Mouse (Mus musculus) intestine, postnatal 0 days (tissue): ENCODE results near the gene Smg7. TPM values are rescaled to one million over a fixed set of nuclear protein-coding genes. Genes with fewer than 3 reads are reported as not detected.

Source experiments
- ATAC-seq: fragments of 200-750 bp; cut with Nextera tagmentation; 2 replicates; pipeline ENCODE4 v1.8.0; 2017; ENCODE audit warnings: mild to moderate bottlenecking, moderate TSS enrichment, moderate library complexity
- H3K27ac ChIP-seq: fragments of 300-500 bp; sonication (generic); 2 replicates; pipeline ENCODE4 v1.5.1; 2014; ENCODE audit warnings: mild to moderate bottlenecking, low read depth, low read length, moderate library complexity
- H3K27me3 ChIP-seq: fragments of 300-500 bp; sonication (generic); replicated peaks from 2 replicates; pipeline ENCODE4 v1.6.1; 2014; ENCODE audit warnings: low read length, mixed read lengths; ENCODE audit not compliant: control insufficient read depth, insufficient read depth
- H3K36me3 ChIP-seq: fragments of 300-500 bp; sonication (generic); 2 replicates; pipeline ENCODE4 v1.6.1; 2014; ENCODE audit warnings: mild to moderate bottlenecking, moderate library complexity; ENCODE audit not compliant: control insufficient read depth, insufficient read depth
- H3K4me1 ChIP-seq: fragments of 300-500 bp; sonication (generic); replicated peaks from 2 replicates; pipeline ENCODE4 v1.6.1; 2014; ENCODE audit warnings: antibody characterized with exemption, low read length, mixed read lengths; ENCODE audit not compliant: control insufficient read depth, insufficient read depth
- H3K4me2 ChIP-seq: fragments of 300-500 bp; sonication (generic); replicated peaks from 2 replicates; pipeline ENCODE4 v1.6.1; 2014; ENCODE audit warnings: low read depth, mild to moderate bottlenecking, moderate library complexity
- H3K4me3 ChIP-seq: fragments of 300-500 bp; sonication (generic); 2 replicates; pipeline ENCODE4 v1.5.1; 2014; ENCODE audit warnings: low read depth, low read length
- H3K9ac ChIP-seq: fragments of 300-500 bp; sonication (generic); 2 replicates; pipeline ENCODE4 v1.6.1; 2014; ENCODE audit warnings: mild to moderate bottlenecking, low read depth, low read length
- H3K9me3 ChIP-seq: fragments of 300-500 bp; sonication (generic); 2 replicates; pipeline ENCODE4 v1.6.1; 2016; ENCODE audit warnings: mixed run types; ENCODE audit not compliant: control insufficient read depth
- CTCF ChIP-seq: sonication (generic); IDR thresholded peaks from 2 replicates; pipeline ENCODE4 v1.5.1; 2016; ENCODE audit warnings: low read depth, mild to moderate bottlenecking, control low read depth, antibody characterized with exemption, moderate library complexity
- WGBS: fragments of 180-500 bp; shearing (Covaris S2); extraction: QIAGEN DNeasy Blood & Tissue Kit; methylation state at CpG from one replicate; pipeline ENCODE4 v1.1.7; 2014; 5-methylcytosine and 5-hydroxymethylcytosine counted together
- polyA plus RNA-seq: library from polyadenylated mRNA; unstranded; fragments of >200 nt; fragmentation: Nextera tagmentation; extraction: Ambion mirVana; gene quantifications from 2 replicates; pipeline ENCODE4 v1.2.1, GENCODE M21; 2015

Gene Smg7
- 11.4 and 12.3 TPM in 2 replicates for polyA plus RNA-seq

GRCm38 (mm10) chr1:152901765-152902664 is at the start of gene Smg7:
Smg7 (minus strand) TSS chr1:152902646.
- Histone ChIP-seq H3K27me3 (no peaks in the 10 kb centered on the region), H3K4me2 (peak within 1 kb of the TSS; percentile 99), H3K36me3 (no peaks in the 10 kb centered on the region), H3K4me3 (peak within 1 kb of the TSS; percentile 96), H3K9ac (peak within 1 kb of the TSS; percentile 94), H3K4me1 (no peaks in the 10 kb centered on the region), H3K9me3 (no peaks in the 10 kb centered on the region), H3K27ac (peak within 1 kb of the TSS; percentile 100)
- peak; percentile 17 for ATAC-seq
- no peak for TF ChIP-seq CTCF
- 0% methylated on average over 84 of the region's 93 CpGs for WGBS

DNA sequence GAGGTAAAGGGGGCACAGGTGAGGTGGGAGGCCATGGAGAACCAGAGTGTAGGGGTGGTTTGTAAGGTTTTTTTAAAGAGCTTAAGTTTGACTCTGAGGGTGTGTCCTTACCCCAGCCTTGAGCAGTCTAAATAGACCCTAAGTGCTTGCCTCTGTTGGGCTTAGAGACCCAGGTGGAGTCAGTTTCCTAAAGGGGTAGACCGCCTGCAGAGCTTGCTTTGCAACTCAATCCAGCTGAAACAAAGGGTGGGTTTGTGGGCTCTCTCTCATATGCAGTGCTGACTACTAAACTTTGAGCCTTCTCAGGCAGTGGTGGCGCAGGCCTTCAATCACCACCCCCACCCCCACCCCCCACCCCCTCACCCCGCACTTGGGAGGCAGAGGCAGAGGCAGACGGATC is 40.5 kb upstream of the Smg7 start:
- Histone ChIP-seq H3K9ac (no peak overlapping the region), H3K9me3 (no peaks in the 10 kb centered on the region), H3K4me3 (no peak overlapping the region), H3K36me3 (no peaks in the 10 kb centered on the region), H3K4me2 (no peak overlapping the region), H3K4me1 (no peaks in the 10 kb centered on the region), H3K27me3 (no peaks in the 10 kb centered on the region), H3K27ac (no peak overlapping the region)
- TF ChIP-seq CTCF, result no peak
- no peak for ATAC-seq
- WGBS, result 64% methylated on average over 4 of the region's 4 CpGs

DNA sequence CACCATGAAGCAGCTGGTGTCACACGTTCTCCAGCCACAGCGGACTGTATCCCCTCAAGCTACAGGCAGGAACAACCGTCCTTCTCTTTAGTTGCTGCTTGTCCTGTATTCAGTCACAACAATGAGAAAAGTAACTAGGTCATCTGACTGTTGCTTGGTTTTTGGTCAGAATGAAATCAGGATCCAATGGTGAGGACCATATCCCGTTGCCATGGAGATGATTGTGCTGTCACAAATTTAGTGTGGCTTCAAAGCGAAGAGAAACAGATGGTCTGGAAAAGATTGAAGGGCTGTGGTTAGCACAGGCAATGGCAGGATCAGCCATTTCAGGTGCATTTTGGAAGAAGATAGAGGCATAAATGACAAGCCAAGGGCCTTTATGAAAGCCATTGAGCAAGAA is 33.9 kb upstream of the Smg7 start:
- Histone ChIP-seq H3K36me3 (no peaks in the 10 kb centered on the region), H3K27me3 (no peaks in the 10 kb centered on the region), H3K9me3 (no peaks in the 10 kb centered on the region), H3K27ac (no peak overlapping the region), H3K4me3 (no peak overlapping the region), H3K9ac (no peak overlapping the region), H3K4me2 (no peak overlapping the region), H3K4me1 (no peaks in the 10 kb centered on the region)
- TF ChIP-seq CTCF, result no peak
- no peak for ATAC-seq
- 63% methylated on average over 5 of the region's 5 CpGs for WGBS

GRCm38 (mm10) chr1:152935476-152935875 is 33.0 kb upstream of the Smg7 start:
- ATAC-seq, result no peak
- H3K9ac ChIP-seq, result no peak overlapping the region
- H3K27me3 ChIP-seq, result no peaks in the 10 kb centered on the region
- no peak overlapping the region for H3K4me3 ChIP-seq
- H3K36me3 ChIP-seq, result no peaks in the 10 kb centered on the region
- H3K4me2 ChIP-seq, result no peak overlapping the region
- WGBS, result 43% methylated on average over 6 of the region's 6 CpGs
- H3K9me3 ChIP-seq, result no peaks in the 10 kb centered on the region
- no peak overlapping the region for H3K27ac ChIP-seq
- no peak for TF ChIP-seq CTCF
- H3K4me1 ChIP-seq, result no peaks in the 10 kb centered on the region

DNA sequence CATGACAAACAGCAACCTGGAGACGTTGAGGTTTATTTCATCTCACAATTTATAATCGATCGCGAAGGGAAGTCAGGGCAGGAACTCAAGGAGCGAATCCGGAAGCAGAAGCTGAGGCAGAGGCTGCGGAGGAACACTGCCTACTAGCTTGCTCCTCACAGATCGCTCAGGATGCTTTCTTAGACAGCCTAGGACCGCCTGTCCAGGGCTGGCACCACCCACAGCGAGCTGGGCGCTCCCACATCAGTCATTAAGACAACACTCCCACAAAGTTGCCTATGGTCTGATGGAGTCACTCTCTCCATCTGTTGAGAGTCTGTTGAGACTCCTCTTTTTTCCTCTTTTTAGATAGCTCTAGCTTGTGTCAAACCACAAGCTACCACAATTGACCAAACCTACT is 31.5 kb upstream of the Smg7 start:
- Histone ChIP-seq H3K27ac (no peak overlapping the region), H3K4me1 (no peaks in the 10 kb centered on the region), H3K4me3 (no peak overlapping the region), H3K36me3 (no peaks in the 10 kb centered on the region), H3K27me3 (no peaks in the 10 kb centered on the region), H3K4me2 (no peak overlapping the region), H3K9ac (no peak overlapping the region), H3K9me3 (no peaks in the 10 kb centered on the region)
- no peak for TF ChIP-seq CTCF
- 62% methylated on average over 11 of the region's 11 CpGs for WGBS
- ATAC-seq, result no peak

DNA sequence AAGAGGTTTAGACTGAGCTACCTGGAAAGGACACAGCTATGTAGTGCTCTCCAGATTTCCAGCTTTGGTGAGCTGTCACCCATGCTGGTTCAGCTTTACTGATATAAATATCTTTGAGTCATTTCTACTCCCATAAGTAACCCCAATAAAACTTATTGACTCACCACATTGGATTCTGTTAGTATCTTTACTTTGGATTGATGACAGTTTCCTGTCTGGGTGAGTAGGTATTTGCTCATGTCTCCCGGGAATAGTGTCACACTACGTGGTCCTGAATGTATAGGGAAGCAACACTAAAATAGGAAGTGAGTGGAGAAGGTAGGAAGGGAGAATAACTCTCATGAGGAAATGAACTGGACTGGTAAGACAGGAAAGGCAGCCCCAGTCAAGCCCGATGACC is 19.3 kb upstream of the Smg7 start:
- WGBS, result 34% methylated on average over 3 of the region's 3 CpGs
- no peak overlapping the region for H3K4me3 ChIP-seq

More for the DNA sequence above, 19.3 kb upstream of the Smg7 start:
- no peaks in the 10 kb centered on the region for H3K36me3 ChIP-seq
- ATAC-seq, result peak; percentile 45; the same call in 1 of the 2 replicates
- no peaks in the 10 kb centered on the region; the same call in 1 of the 2 replicates for H3K4me1 ChIP-seq
- no peaks in the 10 kb centered on the region for H3K27me3 ChIP-seq
- no peak overlapping the region for H3K27ac ChIP-seq
- no peaks in the 10 kb centered on the region for H3K9me3 ChIP-seq
- no peak overlapping the region for H3K4me2 ChIP-seq
- no peak for TF ChIP-seq CTCF
- no peak overlapping the region for H3K9ac ChIP-seq
